Mouse (Mus musculus) midbrain, embryonic 12.5 days (tissue): Measurements from ENCODE around the gene Nup62. TPM values are rescaled to one million over a fixed set of nuclear protein-coding genes. Genes with fewer than 3 reads are reported as not detected.

ENCODE experiments used
- ATAC-seq: fragments of 200-750 bp; cut with Nextera tagmentation; 2 replicates; pipeline ENCODE4 v1.8.0; 2017; ENCODE audit warnings: low read depth, moderate TSS enrichment, moderate library complexity; ENCODE audit not compliant: low FRiP score
- H3K27ac ChIP-seq: fragments of 300-500 bp; sonication (generic); replicated peaks from 2 replicates; pipeline ENCODE4 v1.5.1; 2016; ENCODE audit warnings: mild to moderate bottlenecking
- H3K27me3 ChIP-seq: fragments of 300-500 bp; sonication (generic); 2 replicates; pipeline ENCODE4 v1.6.1; 2016; ENCODE audit warnings: mild to moderate bottlenecking
- H3K36me3 ChIP-seq: fragments of 300-500 bp; sonication (generic); 2 replicates; pipeline ENCODE4 v1.6.1; 2016
- H3K4me1 ChIP-seq: fragments of 300-500 bp; sonication (generic); 2 replicates; pipeline ENCODE4 v1.6.1; 2016
- H3K4me2 ChIP-seq: fragments of 300-500 bp; sonication (generic); replicated peaks from 2 replicates; pipeline ENCODE4 v1.6.1; 2016; ENCODE audit warnings: mild to moderate bottlenecking, moderate library complexity
- H3K4me3 ChIP-seq: fragments of 300-500 bp; sonication (generic); 2 replicates; pipeline ENCODE4 v1.5.1; 2016; ENCODE audit warnings: mild to moderate bottlenecking
- H3K9ac ChIP-seq: fragments of 300-500 bp; sonication (generic); replicated peaks from 2 replicates; pipeline ENCODE4 v1.6.1; 2016; ENCODE audit warnings: mild to moderate bottlenecking, moderate library complexity
- H3K9me3 ChIP-seq: fragments of 300-500 bp; sonication (generic); 2 replicates; pipeline ENCODE4 v1.6.1; 2016; ENCODE audit warnings: mild to moderate bottlenecking
- WGBS: fragments of 180-500 bp; shearing (Covaris S2); methylation state at CpG from one replicate; pipeline ENCODE4 v1.1.7; 2016; 5-methylcytosine and 5-hydroxymethylcytosine counted together
- polyA plus RNA-seq: library from polyadenylated mRNA; unstranded; fragments of >200 nt; fragmentation: Nextera tagmentation; extraction: Ambion mirVana; gene quantifications from 2 replicates; pipeline ENCODE4 v1.2.1, GENCODE M21; 2016

Gene Nup62
- polyA plus RNA-seq = 84.9 and 93.4 TPM in 2 replicates

- peak within 1 kb of the TSS; percentile 94 for H3K27ac ChIP-seq
- peak; percentile 95 for ATAC-seq
- peaks cover 52% of the 10 kb centered on the region for H3K4me1 ChIP-seq
- peak within 1 kb of the TSS; percentile 90 for H3K9ac ChIP-seq
- no peaks in the 10 kb centered on the region for H3K27me3 ChIP-seq
- H3K36me3 ChIP-seq = peaks cover 7% of the 10 kb centered on the region; the same call in 1 of the 2 replicates
- peak within 1 kb of the TSS; percentile 89 for H3K4me3 ChIP-seq
- H3K9me3 ChIP-seq = no peaks in the 10 kb centered on the region
- under 1% methylated on average over 62 of the region's 62 CpGs for WGBS
- peak within 1 kb of the TSS; percentile 87 for H3K4me2 ChIP-seq
These were observed at the start of gene Nup62, which contains the start of gene Il4i1 for GRCm38 (mm10) chr7:44815721-44816469. Nup62 (plus strand) TSS chr7:44816088. Il4i1 (plus strand) TSS chr7:44816387.

DNA sequence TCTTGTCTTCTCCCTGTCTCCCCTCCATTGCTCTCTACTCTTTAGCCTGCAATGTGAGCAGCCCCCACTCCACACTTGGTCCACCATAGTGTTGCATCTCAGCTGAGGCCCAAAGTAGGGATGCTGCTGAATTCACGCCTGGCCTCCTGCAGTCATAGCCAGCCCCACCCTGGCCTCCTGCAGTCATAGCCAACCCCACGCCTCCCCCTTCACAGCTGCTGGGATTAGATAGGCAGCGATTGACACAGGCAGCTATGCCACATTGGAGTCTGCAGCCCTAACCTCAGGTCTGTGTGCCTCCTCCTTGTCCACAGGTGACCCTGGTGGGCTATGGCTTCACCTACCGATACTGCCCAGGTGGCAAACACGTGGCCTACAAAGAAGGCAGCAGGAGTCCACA is 47.8 kb upstream of the Nup62 start:
- H3K9me3 ChIP-seq = no peaks in the 10 kb centered on the region
- no peak overlapping the region for H3K4me3 ChIP-seq
- no peak overlapping the region for H3K9ac ChIP-seq
- no peaks in the 10 kb centered on the region for H3K27me3 ChIP-seq
- no peak overlapping the region for H3K27ac ChIP-seq
- H3K4me1 ChIP-seq = no peaks in the 10 kb centered on the region
- ATAC-seq = no peak
- WGBS = 87% methylated on average over 5 of the region's 5 CpGs
- H3K36me3 ChIP-seq = peaks cover 61% of the 10 kb centered on the region
- H3K4me2 ChIP-seq = no peak overlapping the region

- Histone ChIP-seq H3K4me1 (no peaks in the 10 kb centered on the region), H3K27me3 (no peaks in the 10 kb centered on the region), H3K4me3 (no peak overlapping the region), H3K9me3 (no peaks in the 10 kb centered on the region), H3K4me2 (no peak overlapping the region), H3K36me3 (peaks cover 67% of the 10 kb centered on the region), H3K9ac (no peak overlapping the region), H3K27ac (no peak overlapping the region)
- 17% methylated on average over 6 of the region's 6 CpGs for WGBS
- ATAC-seq = no peak
These were observed 45.8 kb upstream of the Nup62 start for GRCm38 (mm10) chr7:44770046-44770578.

- no peaks in the 10 kb centered on the region for H3K9me3 ChIP-seq
- H3K4me3 ChIP-seq = no peak overlapping the region
- no peak overlapping the region for H3K9ac ChIP-seq
- no peak for ATAC-seq
- no peaks in the 10 kb centered on the region for H3K4me1 ChIP-seq
- WGBS = 90% methylated on average over 8 of the region's 8 CpGs
- H3K27me3 ChIP-seq = no peaks in the 10 kb centered on the region
- peaks cover 76% of the 10 kb centered on the region for H3K36me3 ChIP-seq
- H3K4me2 ChIP-seq = no peak overlapping the region
- no peak overlapping the region for H3K27ac ChIP-seq
These were observed 43.2 kb upstream of the Nup62 start for GRCm38 (mm10) chr7:44772591-44773204.

- Histone ChIP-seq H3K4me3 (no peak overlapping the region), H3K9me3 (no peaks in the 10 kb centered on the region), H3K4me1 (no peaks in the 10 kb centered on the region), H3K27me3 (no peaks in the 10 kb centered on the region), H3K4me2 (no peak overlapping the region), H3K36me3 (peaks cover 55% of the 10 kb centered on the region), H3K27ac (no peak overlapping the region), H3K9ac (no peak overlapping the region)
- ATAC-seq = no peak
- WGBS = 94% methylated on average over 9 of the region's 9 CpGs
These were observed 38.9 kb upstream of the Nup62 start for GRCm38 (mm10) chr7:44776849-44777498.

- Histone ChIP-seq H3K4me2 (no peak overlapping the region), H3K27me3 (no peaks in the 10 kb centered on the region), H3K27ac (no peak overlapping the region), H3K4me3 (no peak overlapping the region), H3K4me1 (no peaks in the 10 kb centered on the region), H3K9ac (no peak overlapping the region), H3K36me3 (peaks cover 30% of the 10 kb centered on the region), H3K9me3 (no peaks in the 10 kb centered on the region)
- ATAC-seq = no peak
- WGBS = 91% methylated on average over 8 of the region's 8 CpGs
These were observed 35.8 kb upstream of the Nup62 start for GRCm38 (mm10) chr7:44780101-44780500.

DNA sequence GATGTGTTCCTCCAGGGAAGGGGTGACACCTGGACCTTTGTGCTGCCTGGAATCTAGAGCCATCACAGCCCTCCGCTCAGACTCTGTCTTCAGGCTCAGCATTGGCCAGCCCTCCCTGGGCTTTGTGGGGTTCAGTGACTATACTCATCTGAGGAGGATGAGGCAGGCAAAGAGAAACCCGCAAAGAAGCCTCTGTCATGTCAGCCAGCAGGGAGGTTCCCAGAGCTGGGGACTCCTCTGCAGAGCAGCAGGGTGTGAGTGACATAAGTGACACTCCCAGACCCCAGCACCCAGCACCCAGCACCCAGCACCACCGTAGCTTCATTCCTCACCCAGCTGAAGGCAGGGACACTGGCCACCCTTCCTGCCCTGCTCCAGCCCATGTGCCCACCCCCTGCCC is 26.4 kb upstream of the Nup62 start:
- no peak overlapping the region for H3K9ac ChIP-seq
- no peak overlapping the region for H3K27ac ChIP-seq
- H3K4me1 ChIP-seq = no peaks in the 10 kb centered on the region
- 82% methylated on average over 3 of the region's 3 CpGs for WGBS
- H3K9me3 ChIP-seq = no peaks in the 10 kb centered on the region
- H3K36me3 ChIP-seq = no peaks in the 10 kb centered on the region
- no peak overlapping the region for H3K4me3 ChIP-seq
- ATAC-seq = no peak
- H3K4me2 ChIP-seq = no peak overlapping the region
- no peaks in the 10 kb centered on the region for H3K27me3 ChIP-seq

- no peak for ATAC-seq
- Histone ChIP-seq H3K4me1 (no peaks in the 10 kb centered on the region), H3K36me3 (no peaks in the 10 kb centered on the region), H3K4me2 (no peak overlapping the region), H3K27me3 (no peaks in the 10 kb centered on the region), H3K9ac (no peak overlapping the region), H3K9me3 (no peaks in the 10 kb centered on the region), H3K27ac (no peak overlapping the region), H3K4me3 (no peak overlapping the region)
- WGBS = 62% methylated on average over 4 of the region's 4 CpGs
These were observed 25.8 kb upstream of the Nup62 start for GRCm38 (mm10) chr7:44790066-44790465.

DNA sequence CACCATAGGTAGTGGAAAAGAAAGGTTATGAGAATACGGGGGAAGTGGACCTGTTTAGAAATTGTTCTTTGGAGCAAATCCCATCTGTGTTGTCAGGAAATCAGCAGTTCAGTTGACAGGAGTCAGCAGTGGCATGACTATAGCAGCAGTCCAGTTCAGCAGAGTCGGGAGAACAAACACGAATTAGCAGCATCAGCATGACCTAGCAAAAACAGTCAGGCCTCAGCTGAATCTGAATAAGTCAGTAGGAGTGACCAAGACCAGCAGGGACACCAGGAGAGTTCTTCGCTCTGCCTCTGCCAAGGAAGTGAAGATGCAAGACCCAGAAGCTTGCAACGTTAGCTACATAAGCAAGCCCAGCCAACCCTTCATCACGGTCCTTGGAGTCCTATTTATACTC is 23.1 kb upstream of the Nup62 start:
- Histone ChIP-seq H3K4me2 (no peak overlapping the region), H3K9me3 (no peaks in the 10 kb centered on the region), H3K4me3 (no peak overlapping the region), H3K4me1 (no peaks in the 10 kb centered on the region), H3K9ac (no peak overlapping the region), H3K27me3 (no peaks in the 10 kb centered on the region), H3K36me3 (no peaks in the 10 kb centered on the region), H3K27ac (no peak overlapping the region)
- no peak for ATAC-seq
- 91% methylated on average over 6 of the region's 6 CpGs for WGBS

GRCm38 (mm10) chr7:44808927-44809326 is 7.0 kb upstream of the Nup62 start:
- Histone ChIP-seq H3K4me2 (no peak overlapping the region), H3K9me3 (no peaks in the 10 kb centered on the region), H3K4me3 (no peak overlapping the region), H3K36me3 (peaks cover 5% of the 10 kb centered on the region; the same call in 1 of the 2 replicates), H3K27ac (no peak overlapping the region), H3K27me3 (0 out of 2 replicates have a peak, but pooled peaks cover 3% of the 10 kb centered on the region), H3K4me1 (no peaks in the 10 kb centered on the region), H3K9ac (no peak overlapping the region)
- no peak for ATAC-seq
- WGBS = 83% methylated on average over 2 of the region's 2 CpGs

DNA sequence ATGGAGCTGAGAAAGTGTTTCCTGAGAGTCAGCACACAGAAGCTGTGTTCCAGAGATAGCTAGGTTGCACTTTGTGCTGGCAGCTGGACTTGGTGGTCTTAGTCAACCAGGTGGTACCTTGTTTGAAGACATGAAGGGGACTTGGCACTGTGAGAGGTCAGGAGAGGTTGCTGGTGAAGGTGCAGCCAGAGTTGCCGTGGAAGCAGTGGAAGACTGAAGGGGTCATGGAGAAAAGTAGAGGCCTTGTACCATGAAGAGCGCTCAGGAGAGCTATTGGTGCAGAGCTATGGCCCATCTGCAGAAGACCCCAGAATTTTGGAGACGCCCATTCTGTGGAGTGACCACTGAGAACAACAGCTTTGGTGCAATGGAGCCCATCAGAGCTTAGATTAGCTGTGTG is 6.4 kb upstream of the Nup62 start:
- ATAC-seq = no peak
- H3K4me2 ChIP-seq = no peak overlapping the region
- 87% methylated on average over 3 of the region's 3 CpGs for WGBS
- no peak overlapping the region for H3K27ac ChIP-seq
- H3K9me3 ChIP-seq = no peaks in the 10 kb centered on the region
- no peak overlapping the region for H3K4me3 ChIP-seq
- H3K4me1 ChIP-seq = peaks cover 3% of the 10 kb centered on the region; the same call in 1 of the 2 replicates
- no peak overlapping the region for H3K9ac ChIP-seq
- peaks cover 5% of the 10 kb centered on the region; the same call in 1 of the 2 replicates for H3K36me3 ChIP-seq
- 0 out of 2 replicates have a peak, but pooled peaks cover 3% of the 10 kb centered on the region for H3K27me3 ChIP-seq

DNA sequence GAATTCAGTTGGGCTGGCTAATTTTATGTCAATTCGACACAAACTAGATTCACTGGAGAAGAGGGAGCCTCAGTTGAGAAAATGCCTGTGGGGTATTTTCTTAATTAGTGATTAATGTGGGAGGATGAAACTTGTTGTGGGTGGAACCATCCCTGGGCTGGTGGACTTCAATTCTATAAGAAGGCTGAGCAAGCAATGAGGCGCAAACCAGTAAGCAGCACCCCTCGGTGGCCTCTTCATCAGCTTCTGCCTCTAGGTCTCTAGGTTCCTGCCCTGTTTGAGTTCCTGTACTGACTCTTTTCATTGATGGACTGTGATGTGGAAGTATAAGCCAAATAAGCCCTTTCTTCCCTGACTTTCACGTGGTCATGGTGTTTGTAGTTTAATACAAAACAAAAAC is 5.5 kb upstream of the Nup62 start:
- 0 out of 2 replicates have a peak, but pooled peaks cover 3% of the 10 kb centered on the region for H3K27me3 ChIP-seq
- no peak overlapping the region for H3K4me3 ChIP-seq
- peaks cover 12% of the 10 kb centered on the region for H3K4me1 ChIP-seq
- no peak overlapping the region for H3K9ac ChIP-seq
- no peak overlapping the region for H3K27ac ChIP-seq
- ATAC-seq = no peak
- H3K4me2 ChIP-seq = no peak overlapping the region
- H3K9me3 ChIP-seq = no peaks in the 10 kb centered on the region
- peaks cover 5% of the 10 kb centered on the region; the same call in 1 of the 2 replicates for H3K36me3 ChIP-seq
- WGBS = 87% methylated on average over 4 of the region's 4 CpGs
